Mouse (Mus musculus): ENCODE data around the gene Nagpa.
"Not testable (repeated sequence)": the region's sequence is repeated elsewhere in the genome, so short reads cannot be mapped to it uniquely, and the experiment has no call there.

Nagpa gene

GRCm38 (mm10) chr16:5203668-5204433, at the start of gene Nagpa:
Gene Nagpa (minus strand): TSS chr16:5204012.
- DNase-seq = peak; percentile 88 to 91

GRCm38 (mm10) chr16:5252260-5252659, 48.4 kb upstream of the Nagpa start:
- no peak for DNase-seq

GRCm38 (mm10) chr16:5250891-5251290, 47.1 kb upstream of the Nagpa start:
- no peak for DNase-seq

GRCm38 (mm10) chr16:5244411-5244810, 40.6 kb upstream of the Nagpa start:
- DNase-seq = peak; percentile 74 to 80

- DNase-seq = no peak
Observed at GRCm38 (mm10) chr16:5242882-5243281, 39.1 kb upstream of the Nagpa start.

- no peak for DNase-seq
Observed at GRCm38 (mm10) chr16:5242355-5242754, 38.5 kb upstream of the Nagpa start.

- peak; percentile 95 to 97 for DNase-seq
Observed at GRCm38 (mm10) chr16:5233418-5234313, 29.9 kb upstream of the Nagpa start, which contains the start of gene Alg1. Gene Alg1 (plus strand): TSS chr16:5233621.

- no peak for DNase-seq
Observed at GRCm38 (mm10) chr16:5232982-5233381, 29.2 kb upstream of the Nagpa start.

- not testable (repeated sequence) for DNase-seq
Observed at GRCm38 (mm10) chr16:5228103-5228502, 24.3 kb upstream of the Nagpa start.

GRCm38 (mm10) chr16:5227501-5227900, 23.7 kb upstream of the Nagpa start:
- DNase-seq = not testable (repeated sequence)

- peak; percentile 20 to 57 for DNase-seq
Observed at GRCm38 (mm10) chr16:5226534-5226933, 22.7 kb upstream of the Nagpa start.

- DNase-seq = peak; percentile 57 to 70
Observed at GRCm38 (mm10) chr16:5222140-5222539, 18.3 kb upstream of the Nagpa start, which contains the start of gene AU021092. Gene AU021092 (minus strand): TSS chr16:5222299.

- DNase-seq = peak in 1 of 2 experiments; percentile 38
Observed at GRCm38 (mm10) chr16:5221403-5221802, 17.6 kb upstream of the Nagpa start.

- peak; percentile 81 to 83 for DNase-seq
Observed at GRCm38 (mm10) chr16:5217341-5218133, 13.7 kb upstream of the Nagpa start.

GRCm38 (mm10) chr16:5216686-5217085, 12.9 kb upstream of the Nagpa start:
- DNase-seq = no peak

- DNase-seq = no peak
Observed at GRCm38 (mm10) chr16:5214126-5214525, 10.3 kb upstream of the Nagpa start.

GRCm38 (mm10) chr16:5212150-5212549, 8.3 kb upstream of the Nagpa start:
- DNase-seq = no peak

- no peak for DNase-seq
Observed at GRCm38 (mm10) chr16:5210365-5210764, 6.6 kb upstream of the Nagpa start.

GRCm38 (mm10) chr16:5206051-5206450, 2.2 kb upstream of the Nagpa start:
- DNase-seq = no peak

- DNase-seq = no peak
Observed at GRCm38 (mm10) chr16:5205431-5205970, 1.7 kb upstream of the Nagpa start.

- peak; percentile 20 to 55 for DNase-seq
Observed at GRCm38 (mm10) chr16:5203200-5203599, 612 bp downstream of the Nagpa start.

- DNase-seq = peak; percentile 53 to 76
Observed at GRCm38 (mm10) chr16:5202681-5203080, 1.1 kb downstream of the Nagpa start.

Data from kidney, postnatal 25 days (tissue).